Comparison of ENCODE assay signal across 12 mouse cellular contexts in genomic region chr7:126809723-126810369, GRCm38 (mm10). TPM values are rescaled to one million over a fixed set of nuclear protein-coding genes. Genes with fewer than 3 reads are reported as not detected.
A peak's percentile ranks its signal among the peaks of the same experiment; 100 is the strongest.
DNase-seq lines count a peak whose midpoint lies in the region; ATAC-seq and TF ChIP-seq lines count a peak whose summit lies in the region.
"Had no signal": no experiment of that assay in that cellular context is flagged by ENCODE, and none has a peak within 500 bp of the region (broad histone marks: within the 10 kb centered on the region; RNA-seq: fewer than 3 reads in every experiment).

No protein-coding gene starts in this region.

- no peaks in the 10 kb centered on the region for H3K9me3 ChIP-seq in liver, embryonic 11.5 days (ENCODE audit: control insufficient read depth, low read length)
- no peaks in the 10 kb centered on the region for H3K9me3 ChIP-seq in forebrain, embryonic 13.5 days (replicated peaks)
- no peaks in the 10 kb centered on the region for H3K9me3 ChIP-seq in limb, embryonic 10.5 days (replicated peaks)
- H3K9me3 ChIP-seq in midbrain, postnatal 0 days (ENCODE audit: low read length), result no peaks in the 10 kb centered on the region

- ATAC-seq in liver, embryonic 11.5 days (replicated peaks; ENCODE audit: low FRiP score), result 0 out of 2 replicates have a peak, but pooled peaks have one; percentile 11
- no peak for ATAC-seq in forebrain, embryonic 13.5 days
- no peak for ATAC-seq in midbrain, postnatal 0 days (ENCODE audit: low FRiP score)
- ATAC-seq in monocyte, adult 5-6 weeks (replicated peaks; ENCODE audit: insufficient number of reproducible peaks, low FRiP score, low TSS enrichment, poor library complexity, severe bottlenecking), result no peak

- peak overlapping the region; percentile 72; the same call in 1 of the 2 replicates for H3K4me3 ChIP-seq in liver, embryonic 11.5 days (ENCODE audit: low read depth, low read length)
- no peak overlapping the region for H3K4me3 ChIP-seq in forebrain, embryonic 13.5 days
- H3K4me3 ChIP-seq in limb, embryonic 10.5 days, result peak overlapping the region; percentile 71; the same call in 1 of the 2 replicates
- no peak overlapping the region for H3K4me3 ChIP-seq in midbrain, postnatal 0 days (ENCODE audit: low read depth, low read length)

- H3K4me2 ChIP-seq in liver, embryonic 11.5 days, result peak overlapping the region; percentile 96
- H3K4me2 ChIP-seq in forebrain, embryonic 13.5 days, result peak overlapping the region; percentile 88; the same call in 1 of the 2 replicates
- H3K4me2 ChIP-seq in midbrain, postnatal 0 days (ENCODE audit: low read depth, low read length, poor library complexity, severe bottlenecking), result peak overlapping the region; percentile 83

- peak overlapping the region; percentile 77; the same call in 1 of the 2 replicates for H3K27ac ChIP-seq in liver, embryonic 11.5 days (ENCODE audit: low read depth, low read length)
- no peak overlapping the region for H3K27ac ChIP-seq in forebrain, embryonic 13.5 days
- peak overlapping the region; percentile 92 for H3K27ac ChIP-seq in limb, embryonic 10.5 days
- no peak overlapping the region for H3K27ac ChIP-seq in midbrain, postnatal 0 days (ENCODE audit: low read depth, low read length)

- peak overlapping the region; percentile 78 for H3K9ac ChIP-seq in liver, embryonic 11.5 days (ENCODE audit: low read depth, low read length)
- H3K9ac ChIP-seq in forebrain, embryonic 13.5 days, result peak overlapping the region; percentile 92; the same call in 1 of the 2 replicates
- no peak overlapping the region for H3K9ac ChIP-seq in midbrain, postnatal 0 days (replicated peaks; ENCODE audit: low read length, poor library complexity, severe bottlenecking)

- no peaks in the 10 kb centered on the region for H3K27me3 ChIP-seq in liver, embryonic 11.5 days (replicated peaks; ENCODE audit: control insufficient read depth, insufficient read depth, low read length)
- H3K27me3 ChIP-seq in forebrain, embryonic 13.5 days, result no peaks in the 10 kb centered on the region
- H3K27me3 ChIP-seq in limb, embryonic 10.5 days (ENCODE audit: low read depth, poor library complexity, severe bottlenecking), result no peaks in the 10 kb centered on the region
- H3K27me3 ChIP-seq in midbrain, postnatal 0 days (ENCODE audit: insufficient read depth, low read length), result no peaks in the 10 kb centered on the region

- peaks cover 22% of the 10 kb centered on the region for H3K4me1 ChIP-seq in liver, embryonic 11.5 days (replicated peaks; ENCODE audit: control insufficient read depth, insufficient read depth, low read length)
- peaks cover 23% of the 10 kb centered on the region for H3K4me1 ChIP-seq in forebrain, embryonic 13.5 days
- H3K4me1 ChIP-seq in limb, embryonic 10.5 days, result peaks cover 29% of the 10 kb centered on the region
- H3K4me1 ChIP-seq in midbrain, postnatal 0 days (ENCODE audit: insufficient read depth, low read length), result peaks cover 6% of the 10 kb centered on the region; the same call in 1 of the 2 replicates

- 41% methylated on average over 5 of the region's 5 CpGs for WGBS in liver, embryonic 11.5 days
- 62% methylated on average over 5 of the region's 5 CpGs for WGBS in forebrain, embryonic 13.5 days
- WGBS in limb, embryonic 10.5 days, result 68% methylated on average over 5 of the region's 5 CpGs
- 69% methylated on average over 5 of the region's 5 CpGs for WGBS in midbrain, postnatal 0 days

- 0 out of 2 replicates have a peak, but pooled peaks cover 2% of the 10 kb centered on the region for H3K36me3 ChIP-seq in liver, embryonic 11.5 days (ENCODE audit: control insufficient read depth, insufficient read depth, low read length)
- H3K36me3 ChIP-seq in forebrain, embryonic 13.5 days (ENCODE audit: poor library complexity, severe bottlenecking), result peaks cover 6% of the 10 kb centered on the region; the same call in 1 of the 2 replicates
- peaks cover 25% of the 10 kb centered on the region for H3K36me3 ChIP-seq in limb, embryonic 10.5 days
- H3K36me3 ChIP-seq in midbrain, postnatal 0 days (ENCODE audit: insufficient read depth, low read length), result no peaks in the 10 kb centered on the region; the same call in 1 of the 2 replicates

- no peak for TF ChIP-seq CTCF in midbrain, postnatal 0 days (IDR thresholded peaks at IDR 0.05)

- no peak for DNase-seq in liver, embryonic 11.5 days (ENCODE audit: low spot score)
- no peak for DNase-seq in liver
- DNase-seq in limb, embryonic 10.5 days (ENCODE audit: low spot score), result no peak
- DNase-seq in midbrain, postnatal 0 days (ENCODE audit: low spot score), result no peak
- DNase-seq in spleen, adult 18-20 months, result no peak
- no peak for DNase-seq in cerebellum, postnatal 14 days

RNA-seq across cellular contexts. Expression of gene Fam57b, which starts 12.4 kb away (rescaled TPM):
- 0.21 TPM in 1 of 2 replicates, not detected in the other for polyA plus RNA-seq in liver, embryonic 11.5 days (2014; fragmentation: Nextera tagmentation; extraction: Ambion mirVana)
- 27.0 and 30.0 TPM in 2 replicates for polyA plus RNA-seq in forebrain, embryonic 13.5 days (2015; fragmentation: Nextera tagmentation; extraction: Ambion mirVana)
- 0.20 and 0.21 TPM in 2 replicates for polyA plus RNA-seq in limb, embryonic 10.5 days (2016; fragmentation: Nextera tagmentation; extraction: Ambion mirVana)
- total RNA-seq in midbrain, postnatal 0 days (2014; rRNA removed), result 52.5 and 60.2 TPM in 2 replicates
- polyA plus RNA-seq in midbrain, postnatal 0 days (2015; fragmentation: Nextera tagmentation; extraction: Ambion mirVana), result 56.3 and 57.1 TPM in 2 replicates
- 12.6 TPM in 1 of 3 replicates, not detected in the others for total RNA-seq in monocyte, adult 5-6 weeks (2017)

RNA-seq across cellular contexts. Expression of gene Ppp4c, which starts 17.6 kb away (rescaled TPM):
- polyA plus RNA-seq in liver, embryonic 11.5 days (2014; fragmentation: Nextera tagmentation; extraction: Ambion mirVana), result 266 and 269 TPM in 2 replicates
- 246 and 258 TPM in 2 replicates for polyA plus RNA-seq in forebrain, embryonic 13.5 days (2015; fragmentation: Nextera tagmentation; extraction: Ambion mirVana)
- 450 and 462 TPM in 2 replicates for polyA plus RNA-seq in limb, embryonic 10.5 days (2016; fragmentation: Nextera tagmentation; extraction: Ambion mirVana)
- total RNA-seq in midbrain, postnatal 0 days (2014; rRNA removed), result 107 and 137 TPM in 2 replicates
- polyA plus RNA-seq in midbrain, postnatal 0 days (2015; fragmentation: Nextera tagmentation; extraction: Ambion mirVana), result 127 and 135 TPM in 2 replicates
- 235 to 253 TPM (median 240 TPM) in 3 replicates for total RNA-seq in monocyte, adult 5-6 weeks (2017)

RNA-seq across cellular contexts. Expression of gene 4930451I11Rik, which starts 21.6 kb away (rescaled TPM):
- not detected in 2 replicates for polyA plus RNA-seq in liver, embryonic 11.5 days (2014; fragmentation: Nextera tagmentation; extraction: Ambion mirVana)
- not detected in 2 replicates for polyA plus RNA-seq in forebrain, embryonic 13.5 days (2015; fragmentation: Nextera tagmentation; extraction: Ambion mirVana)
- polyA plus RNA-seq in limb, embryonic 10.5 days (2016; fragmentation: Nextera tagmentation; extraction: Ambion mirVana), result not detected in 2 replicates
- not detected in 2 replicates for total RNA-seq in midbrain, postnatal 0 days (2014; rRNA removed)
- polyA plus RNA-seq in midbrain, postnatal 0 days (2015; fragmentation: Nextera tagmentation; extraction: Ambion mirVana), result 1.1 TPM in 1 of 2 replicates, not detected in the other
- total RNA-seq in monocyte, adult 5-6 weeks (2017), result not detected in 3 replicates
- total RNA-seq: gastrocnemius, adult 18-20 months; left cerebral cortex, adult 2 months had no signal
- polyA plus RNA-seq: cerebellum, adult 2 months; neural tube, embryonic 11.5 days had no signal

RNA-seq across cellular contexts. Expression of gene Tbx6, which starts 28.6 kb away (rescaled TPM):
- polyA plus RNA-seq in liver, embryonic 11.5 days (2014; fragmentation: Nextera tagmentation; extraction: Ambion mirVana), result 0.22 and 0.55 TPM in 2 replicates
- polyA plus RNA-seq in forebrain, embryonic 13.5 days (2015; fragmentation: Nextera tagmentation; extraction: Ambion mirVana), result 0.43 and 0.55 TPM in 2 replicates
- polyA plus RNA-seq in limb, embryonic 10.5 days (2016; fragmentation: Nextera tagmentation; extraction: Ambion mirVana), result 0.23 and 0.53 TPM in 2 replicates
- 0.16 and 1.1 TPM in 2 replicates for total RNA-seq in midbrain, postnatal 0 days (2014; rRNA removed)
- 0.21 and 0.38 TPM in 2 replicates for polyA plus RNA-seq in midbrain, postnatal 0 days (2015; fragmentation: Nextera tagmentation; extraction: Ambion mirVana)
- total RNA-seq in monocyte, adult 5-6 weeks (2017), result 2.0 to 3.8 TPM (median 2.2 TPM) in 3 replicates

RNA-seq across cellular contexts. Expression of gene Ypel3, which starts 33.1 kb away (rescaled TPM):
- 49.1 and 52.2 TPM in 2 replicates for polyA plus RNA-seq in liver, embryonic 11.5 days (2014; fragmentation: Nextera tagmentation; extraction: Ambion mirVana)
- polyA plus RNA-seq in forebrain, embryonic 13.5 days (2015; fragmentation: Nextera tagmentation; extraction: Ambion mirVana), result 124 and 143 TPM in 2 replicates
- polyA plus RNA-seq in limb, embryonic 10.5 days (2016; fragmentation: Nextera tagmentation; extraction: Ambion mirVana), result 51.7 and 84.9 TPM in 2 replicates
- total RNA-seq in midbrain, postnatal 0 days (2014; rRNA removed), result 196 and 209 TPM in 2 replicates
- polyA plus RNA-seq in midbrain, postnatal 0 days (2015; fragmentation: Nextera tagmentation; extraction: Ambion mirVana), result 219 and 235 TPM in 2 replicates
- total RNA-seq in monocyte, adult 5-6 weeks (2017), result 139 to 175 TPM (median 161 TPM) in 3 replicates

Comparison
In these comparisons a context has a peak if more than half of its experiments do, and no peak if none do; other contexts are left out.
1. H3K27ac ChIP-seq: peak in liver, embryonic 11.5 days (single experiment) and limb, embryonic 10.5 days (single experiment); none in forebrain, embryonic 13.5 days (single experiment) and midbrain, postnatal 0 days (single experiment).
2. H3K4me3 ChIP-seq: peak in liver, embryonic 11.5 days (single experiment) and limb, embryonic 10.5 days (single experiment); none in forebrain, embryonic 13.5 days (single experiment) and midbrain, postnatal 0 days (single experiment).
3. RNA of gene Fam57b, which starts 12.4 kb away (polyA plus RNA-seq): 56.3 to 57.1 TPM in midbrain, postnatal 0 days and 27.0 to 30.0 TPM in forebrain, embryonic 13.5 days; 0.20 to 0.21 TPM in limb, embryonic 10.5 days and 0.21 TPM in liver, embryonic 11.5 days; every median in the first group is over 10 times any median in the second.
4. Peak in every context shown above with its lines, with median percentiles within 50 percentile points of each other: H3K4me2 ChIP-seq.